Mouse (Mus musculus): ENCODE data around the gene Fam19a4. TPM values are rescaled to one million over a fixed set of nuclear protein-coding genes. Genes with fewer than 3 reads are reported as not detected.

Gene Fam19a4
- polyA plus RNA-seq, 1 experiment = not detected

- Histone ChIP-seq H3K27ac (ENCODE audit: insufficient read depth, low read depth, low read length) (no peak overlapping the region), H3K27me3 (replicated peaks; ENCODE audit: control insufficient read depth, insufficient read depth, low read length) (no peaks in the 10 kb centered on the region; the same call in 1 of the 2 replicates), H3K36me3 (ENCODE audit: control insufficient read depth, insufficient read depth, low read length) (no peaks in the 10 kb centered on the region), H3K4me1 (ENCODE audit: control insufficient read depth, insufficient read depth, low read length) (no peaks in the 10 kb centered on the region), H3K4me3 (ENCODE audit: insufficient read depth, low read depth, low read length) (no peak overlapping the region)
- DNase-seq = no peak
- TF ChIP-seq POLR2A (IDR thresholded peaks at IDR 0.05; ENCODE audit: low read depth, low read length) = no peak
- TF ChIP-seq CTCF (conservative IDR thresholded peaks at IDR 0.05; ENCODE audit: insufficient read depth, insufficient read length, low read depth, low read length) = no peak
- 59% methylated on average over 2 of the region's 2 CpGs for WGBS
Measured at GRCm38 (mm10) chr6:97019323-97019722, 40.9 kb downstream of the Fam19a4 start.

GRCm38 (mm10) chr6:97016711-97017110 lies 43.5 kb downstream of the Fam19a4 start:
- TF ChIP-seq CTCF (conservative IDR thresholded peaks at IDR 0.05; ENCODE audit: insufficient read depth, insufficient read length, low read depth, low read length) (no peak), POLR2A (IDR thresholded peaks at IDR 0.05; ENCODE audit: low read depth, low read length) (no peak)
- no peak overlapping the region for H3K4me3 ChIP-seq (ENCODE audit: insufficient read depth, low read depth, low read length)
- H3K36me3 ChIP-seq (ENCODE audit: control insufficient read depth, insufficient read depth, low read length) = no peaks in the 10 kb centered on the region
- DNase-seq = no peak
- 25% methylated on average over 1 of the region's 1 CpGs for WGBS
- no peak overlapping the region for H3K27ac ChIP-seq (ENCODE audit: insufficient read depth, low read depth, low read length)
- no peaks in the 10 kb centered on the region for H3K4me1 ChIP-seq (ENCODE audit: control insufficient read depth, insufficient read depth, low read length)
- H3K27me3 ChIP-seq (replicated peaks; ENCODE audit: control insufficient read depth, insufficient read depth, low read length) = no peaks in the 10 kb centered on the region

- H3K36me3 ChIP-seq (ENCODE audit: control insufficient read depth, insufficient read depth, low read length) = no peaks in the 10 kb centered on the region
- no peaks in the 10 kb centered on the region for H3K4me1 ChIP-seq (ENCODE audit: control insufficient read depth, insufficient read depth, low read length)
- no peak overlapping the region for H3K27ac ChIP-seq (ENCODE audit: insufficient read depth, low read depth, low read length)
- no peak overlapping the region for H3K4me3 ChIP-seq (ENCODE audit: insufficient read depth, low read depth, low read length)
- TF ChIP-seq POLR2A (IDR thresholded peaks at IDR 0.05; ENCODE audit: low read depth, low read length) (no peak), CTCF (conservative IDR thresholded peaks at IDR 0.05; ENCODE audit: insufficient read depth, insufficient read length, low read depth, low read length) (no peak)
- no peaks in the 10 kb centered on the region for H3K27me3 ChIP-seq (replicated peaks; ENCODE audit: control insufficient read depth, insufficient read depth, low read length)
- WGBS = 61% methylated on average over 3 of the region's 3 CpGs
- DNase-seq = no peak
Measured at GRCm38 (mm10) chr6:97016018-97016417, 44.2 kb downstream of the Fam19a4 start.

- Histone ChIP-seq H3K4me1 (ENCODE audit: control insufficient read depth, insufficient read depth, low read length) (no peaks in the 10 kb centered on the region), H3K27me3 (replicated peaks; ENCODE audit: control insufficient read depth, insufficient read depth, low read length) (no peaks in the 10 kb centered on the region), H3K27ac (ENCODE audit: insufficient read depth, low read depth, low read length) (no peak overlapping the region), H3K36me3 (ENCODE audit: control insufficient read depth, insufficient read depth, low read length) (no peaks in the 10 kb centered on the region), H3K4me3 (ENCODE audit: insufficient read depth, low read depth, low read length) (no peak overlapping the region)
- TF ChIP-seq POLR2A (IDR thresholded peaks at IDR 0.05; ENCODE audit: low read depth, low read length) = no peak
- peak; percentile 79 for TF ChIP-seq CTCF (conservative IDR thresholded peaks at IDR 0.05; ENCODE audit: insufficient read depth, insufficient read length, low read depth, low read length)
- DNase-seq = peak; percentile 58
- 40% methylated on average over 8 of the region's 8 CpGs for WGBS
Measured at GRCm38 (mm10) chr6:97006513-97007094, 53.6 kb downstream of the Fam19a4 start.

GRCm38 (mm10) chr6:97005038-97005437 lies 55.2 kb downstream of the Fam19a4 start:
- TF ChIP-seq CTCF (conservative IDR thresholded peaks at IDR 0.05; ENCODE audit: insufficient read depth, insufficient read length, low read depth, low read length) (peak; percentile 65), POLR2A (IDR thresholded peaks at IDR 0.05; ENCODE audit: low read depth, low read length) (no peak)
- Histone ChIP-seq H3K27ac (ENCODE audit: insufficient read depth, low read depth, low read length) (no peak overlapping the region), H3K27me3 (replicated peaks; ENCODE audit: control insufficient read depth, insufficient read depth, low read length) (no peaks in the 10 kb centered on the region), H3K4me1 (ENCODE audit: control insufficient read depth, insufficient read depth, low read length) (no peaks in the 10 kb centered on the region), H3K4me3 (ENCODE audit: insufficient read depth, low read depth, low read length) (no peak overlapping the region), H3K36me3 (ENCODE audit: control insufficient read depth, insufficient read depth, low read length) (no peaks in the 10 kb centered on the region)
- WGBS = 12% methylated on average over 11 of the region's 11 CpGs
- DNase-seq = peak; percentile 29

- H3K27ac ChIP-seq (ENCODE audit: insufficient read depth, low read depth, low read length) = no peak overlapping the region
- WGBS = 94% methylated on average over 7 of the region's 7 CpGs
- H3K4me1 ChIP-seq (ENCODE audit: control insufficient read depth, insufficient read depth, low read length) = no peaks in the 10 kb centered on the region
- H3K36me3 ChIP-seq (ENCODE audit: control insufficient read depth, insufficient read depth, low read length) = no peaks in the 10 kb centered on the region
- TF ChIP-seq CTCF (conservative IDR thresholded peaks at IDR 0.05; ENCODE audit: insufficient read depth, insufficient read length, low read depth, low read length) (no peak), POLR2A (IDR thresholded peaks at IDR 0.05; ENCODE audit: low read depth, low read length) (no peak)
- H3K4me3 ChIP-seq (ENCODE audit: insufficient read depth, low read depth, low read length) = no peak overlapping the region
- no peaks in the 10 kb centered on the region for H3K27me3 ChIP-seq (replicated peaks; ENCODE audit: control insufficient read depth, insufficient read depth, low read length)
- no peak for DNase-seq
Measured at GRCm38 (mm10) chr6:96995556-96996159, 64.6 kb downstream of the Fam19a4 start.

GRCm38 (mm10) chr6:96991741-96992140 lies 68.5 kb downstream of the Fam19a4 start:
- H3K4me3 ChIP-seq (ENCODE audit: insufficient read depth, low read depth, low read length) = no peak overlapping the region
- H3K4me1 ChIP-seq (ENCODE audit: control insufficient read depth, insufficient read depth, low read length) = no peaks in the 10 kb centered on the region
- no peaks in the 10 kb centered on the region for H3K27me3 ChIP-seq (replicated peaks; ENCODE audit: control insufficient read depth, insufficient read depth, low read length)
- no peak for DNase-seq
- H3K36me3 ChIP-seq (ENCODE audit: control insufficient read depth, insufficient read depth, low read length) = no peaks in the 10 kb centered on the region
- TF ChIP-seq POLR2A (IDR thresholded peaks at IDR 0.05; ENCODE audit: low read depth, low read length) = no peak
- TF ChIP-seq CTCF (conservative IDR thresholded peaks at IDR 0.05; ENCODE audit: insufficient read depth, insufficient read length, low read depth, low read length) = no peak
- no peak overlapping the region for H3K27ac ChIP-seq (ENCODE audit: insufficient read depth, low read depth, low read length)
- 89% methylated on average over 1 of the region's 1 CpGs for WGBS

Measured in kidney, adult 2 months (tissue).